Mouse (Mus musculus): Measurements from ENCODE around the gene Hectd1. TPM values are rescaled to one million over a fixed set of nuclear protein-coding genes. Genes with fewer than 3 reads are reported as not detected.
A peak's percentile ranks its signal among the peaks of the same experiment; 100 is the strongest.

The Hectd1 gene
- total RNA-seq (2021): 10 to 100 TPM; 81.2 to 88.4 TPM
- long read RNA-seq, experiment 1, full-length matches to known transcripts: 20 of 59 reads
- long read RNA-seq, experiment 1, partial matches to known transcripts: 18 of 59 reads
- long read RNA-seq, experiment 1, other reads (novel, unspliced or antisense): 21 of 59 reads
- long read RNA-seq, experiment 2, full-length matches to known transcripts: 11 of 42 reads
- long read RNA-seq, experiment 2, partial matches to known transcripts: 15 of 42 reads
- long read RNA-seq, experiment 2, other reads (novel, unspliced or antisense): 16 of 42 reads

GRCm38 (mm10) chr12:51829290-51830076 lies at the start of gene Hectd1:
Gene Hectd1 (minus strand): TSS chr12:51829536.
- intact Hi-C loops (cut with DNase I): loop anchor here (1.0 to 5.0 kb wide), 2 partner anchors 138 to 173 kb away; partner anchors contain the start of genes Ap4s1 and Strn3
- TF ChIP-seq CTCF (IDR thresholded peaks at IDR 0.05): peak; percentile 38
- peak; percentile 81 to 82 for DNase-seq (ENCODE audit: extremely low spot score in 1 of 2, low spot score in 2 of 2)
- Histone ChIP-seq H3K27ac (peak within 1 kb of the TSS; percentile 98), H3K4me3 (peak within 1 kb of the TSS; percentile 89)

- no peak for DNase-seq (ENCODE audit: extremely low spot score in 1 of 2, low spot score in 2 of 2)
- intact Hi-C loops (cut with DNase I): no loop called here
- no peak for TF ChIP-seq CTCF (IDR thresholded peaks at IDR 0.05)
- H3K4me3 ChIP-seq: no peak overlapping the region
- no peak overlapping the region for H3K27ac ChIP-seq
These were observed 42.3 kb upstream of the Hectd1 start for GRCm38 (mm10) chr12:51871446-51872144.

- Histone ChIP-seq H3K4me3 (no peak overlapping the region), H3K27ac (no peak overlapping the region)
- TF ChIP-seq CTCF (IDR thresholded peaks at IDR 0.05): no peak
- no peak for DNase-seq (ENCODE audit: extremely low spot score in 1 of 2, low spot score in 2 of 2)
- intact Hi-C loops (cut with DNase I): no loop called here
These were observed 40.2 kb upstream of the Hectd1 start for GRCm38 (mm10) chr12:51869511-51869910.

- intact Hi-C loops (cut with DNase I): no loop called here
- DNase-seq (ENCODE audit: extremely low spot score in 1 of 2, low spot score in 2 of 2): no peak
- H3K4me3 ChIP-seq: no peak overlapping the region
- TF ChIP-seq CTCF (IDR thresholded peaks at IDR 0.05): no peak
- no peak overlapping the region for H3K27ac ChIP-seq
These were observed 37.7 kb upstream of the Hectd1 start for GRCm38 (mm10) chr12:51867076-51867475.

- H3K4me3 ChIP-seq: no peak overlapping the region
- DNase-seq (ENCODE audit: extremely low spot score in 1 of 2, low spot score in 2 of 2): no peak
- no peak for TF ChIP-seq CTCF (IDR thresholded peaks at IDR 0.05)
- intact Hi-C loops (cut with DNase I): no loop called here
- H3K27ac ChIP-seq: peak overlapping the region; percentile 44
These were observed 37.0 kb upstream of the Hectd1 start for GRCm38 (mm10) chr12:51866226-51866910.

- intact Hi-C loops (cut with DNase I): no loop called here
- Histone ChIP-seq H3K4me3 (no peak overlapping the region), H3K27ac (peak overlapping the region; percentile 75)
- TF ChIP-seq CTCF (IDR thresholded peaks at IDR 0.05): no peak
- no peak for DNase-seq (ENCODE audit: extremely low spot score in 1 of 2, low spot score in 2 of 2)
These were observed 36.4 kb upstream of the Hectd1 start for GRCm38 (mm10) chr12:51865790-51866179.

GRCm38 (mm10) chr12:51865061-51865789 lies 35.9 kb upstream of the Hectd1 start:
- H3K27ac ChIP-seq: peak overlapping the region; percentile 75
- DNase-seq (ENCODE audit: extremely low spot score in 1 of 2, low spot score in 2 of 2): no peak

GRCm38 (mm10) chr12:51863116-51864002 lies 34.0 kb upstream of the Hectd1 start:
- no peak for TF ChIP-seq CTCF (IDR thresholded peaks at IDR 0.05)
- Histone ChIP-seq H3K27ac (no peak overlapping the region), H3K4me3 (no peak overlapping the region)
- intact Hi-C loops (cut with DNase I): no loop called here
- DNase-seq (ENCODE audit: extremely low spot score in 1 of 2, low spot score in 2 of 2): no peak

More at GRCm38 (mm10) chr12:51865061-51865789, 35.9 kb upstream of the Hectd1 start:
- no peak for TF ChIP-seq CTCF (IDR thresholded peaks at IDR 0.05)
- intact Hi-C loops (cut with DNase I): no loop called here
- H3K4me3 ChIP-seq: no peak overlapping the region

- intact Hi-C loops (cut with DNase I): no loop called here
- no peak overlapping the region for H3K27ac ChIP-seq
- TF ChIP-seq CTCF (IDR thresholded peaks at IDR 0.05): no peak
- DNase-seq (ENCODE audit: extremely low spot score in 1 of 2, low spot score in 2 of 2): no peak
- H3K4me3 ChIP-seq: no peak overlapping the region
These were observed 29.0 kb upstream of the Hectd1 start for GRCm38 (mm10) chr12:51858134-51859028.

Data from left cerebral cortex, adult 2 months (tissue).